Mouse (Mus musculus) inflammation-experienced regulatory T-cells, adult 6 months (primary cell): Measurements from ENCODE around the gene Dkk2. TPM values are rescaled to one million over a fixed set of nuclear protein-coding genes. Genes with fewer than 3 reads are reported as not detected.

Experiments
- ATAC-seq: one replicate; pipeline ENCODE4 v1.8.0; 2017
- polyA plus RNA-seq, 3 experiments: library from polyadenylated mRNA; unstranded; fragments of 100-300 nt; shearing (Covaris generic); gene quantifications; one replicate each; pipeline ENCODE4 v1.2.1; 2017

Gene Dkk2
- polyA plus RNA-seq, 3 experiments from 2014 or later = 0.25 TPM; not detected in 2

- no peak for ATAC-seq
Measured at GRCm38 (mm10) chr3:132125227-132125740, 40.2 kb downstream of the Dkk2 start.

GRCm38 (mm10) chr3:132129730-132130274, 44.7 kb downstream of the Dkk2 start:
- no peak for ATAC-seq

- ATAC-seq = no peak
Measured at GRCm38 (mm10) chr3:132130781-132131180, 45.7 kb downstream of the Dkk2 start.

- no peak for ATAC-seq
Measured at GRCm38 (mm10) chr3:132131939-132132338, 46.8 kb downstream of the Dkk2 start.

- ATAC-seq = no peak
Measured at GRCm38 (mm10) chr3:132134502-132134901, 49.4 kb downstream of the Dkk2 start.

GRCm38 (mm10) chr3:132137802-132138378, 52.8 kb downstream of the Dkk2 start:
- no peak for ATAC-seq

GRCm38 (mm10) chr3:132141031-132141430, 55.9 kb downstream of the Dkk2 start:
- no peak for ATAC-seq

- ATAC-seq = no peak
Measured at GRCm38 (mm10) chr3:132149446-132150025, 64.4 kb downstream of the Dkk2 start.

- no peak for ATAC-seq
Measured at GRCm38 (mm10) chr3:132158817-132159216, 73.7 kb downstream of the Dkk2 start.

- ATAC-seq = no peak
Measured at GRCm38 (mm10) chr3:132168911-132169310, 83.8 kb downstream of the Dkk2 start.

GRCm38 (mm10) chr3:132186888-132187552, 101.9 kb downstream of the Dkk2 start:
- no peak for ATAC-seq

- ATAC-seq = no peak
Measured at GRCm38 (mm10) chr3:132201950-132202349, 116.9 kb downstream of the Dkk2 start.

- no peak for ATAC-seq
Measured at GRCm38 (mm10) chr3:132202665-132203064, 117.6 kb downstream of the Dkk2 start.

GRCm38 (mm10) chr3:132207469-132207868, 122.4 kb downstream of the Dkk2 start:
- no peak for ATAC-seq

GRCm38 (mm10) chr3:132211260-132211659, 126.2 kb downstream of the Dkk2 start:
- ATAC-seq = no peak

GRCm38 (mm10) chr3:132219977-132220487, 134.9 kb downstream of the Dkk2 start:
- ATAC-seq = no peak

GRCm38 (mm10) chr3:132227622-132228021, 142.5 kb downstream of the Dkk2 start:
- ATAC-seq = no peak
